Mouse (Mus musculus) CD4-positive naive resting alpha-beta T cell, adult 76 days (primary cell): ENCODE results near the gene Tepsin. TPM values are rescaled to one million over a fixed set of nuclear protein-coding genes. Genes with fewer than 3 reads are reported as not detected.

Experiments
- total RNA-seq: library from RNA; stranded (reverse); gene quantifications from one replicate; pipeline ENCODE4 v1.2.4, GENCODE M21; 2023

Gene Tepsin
- total RNA-seq, result 15.2 TPM

DNA sequence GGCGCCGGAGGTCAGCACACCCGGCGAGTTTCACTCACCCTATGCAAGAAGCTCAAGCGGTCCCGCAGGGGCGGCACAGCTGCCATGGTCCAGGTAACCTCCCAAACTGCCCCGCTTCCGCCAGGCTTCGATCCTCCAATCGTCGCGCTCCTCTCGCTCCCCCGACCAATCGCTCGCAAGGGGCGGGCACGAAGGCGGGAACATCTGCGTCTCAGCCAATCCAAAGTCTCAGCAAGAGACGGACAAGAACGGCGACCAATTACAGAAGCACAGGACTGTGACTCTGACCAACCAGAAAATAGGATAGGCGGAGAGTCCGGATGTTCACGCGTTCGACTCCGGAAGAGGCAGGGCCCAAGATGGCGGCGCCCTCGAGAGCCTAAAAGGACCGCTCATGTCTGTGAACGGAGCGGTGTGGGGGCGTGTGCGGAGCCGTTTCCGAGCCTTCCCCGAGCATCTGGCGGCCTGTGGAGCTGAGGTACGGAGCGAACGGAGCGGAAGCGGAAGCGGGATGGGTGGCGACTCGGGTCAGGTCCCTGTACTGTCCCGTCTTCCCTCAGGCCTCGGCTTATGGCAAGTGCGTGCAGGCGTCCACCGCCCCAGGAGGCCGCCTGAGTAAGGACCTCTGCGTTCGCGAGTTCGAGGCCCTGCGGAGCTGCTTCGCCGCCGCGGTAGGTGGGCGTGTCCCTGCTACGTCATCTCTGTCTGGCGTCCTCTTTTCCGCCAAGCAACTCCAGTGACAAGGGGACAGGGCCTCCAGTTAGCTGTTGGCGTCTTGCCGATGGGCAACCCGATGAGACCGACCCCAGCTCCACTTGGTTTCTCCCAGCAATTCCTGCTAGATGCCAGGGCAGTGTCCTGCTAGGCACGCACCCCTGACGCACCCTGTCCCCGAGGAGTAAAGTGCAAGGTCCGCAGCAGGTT is at the start of gene Tepsin, which contains the start of gene Ndufaf8:
Gene Tepsin, minus strand, starts transcription at position 144 of the 924 bp plus-strand sequence.
Gene Ndufaf8, plus strand, starts transcription at position 341 of the 924 bp plus-strand sequence.

GRCm38 (mm10) chr11:120086702-120087152 is 11.8 kb downstream of the Tepsin start, which contains the start of gene Cep131:
Gene Cep131 (minus strand): TSS chr11:120086827.

DNA sequence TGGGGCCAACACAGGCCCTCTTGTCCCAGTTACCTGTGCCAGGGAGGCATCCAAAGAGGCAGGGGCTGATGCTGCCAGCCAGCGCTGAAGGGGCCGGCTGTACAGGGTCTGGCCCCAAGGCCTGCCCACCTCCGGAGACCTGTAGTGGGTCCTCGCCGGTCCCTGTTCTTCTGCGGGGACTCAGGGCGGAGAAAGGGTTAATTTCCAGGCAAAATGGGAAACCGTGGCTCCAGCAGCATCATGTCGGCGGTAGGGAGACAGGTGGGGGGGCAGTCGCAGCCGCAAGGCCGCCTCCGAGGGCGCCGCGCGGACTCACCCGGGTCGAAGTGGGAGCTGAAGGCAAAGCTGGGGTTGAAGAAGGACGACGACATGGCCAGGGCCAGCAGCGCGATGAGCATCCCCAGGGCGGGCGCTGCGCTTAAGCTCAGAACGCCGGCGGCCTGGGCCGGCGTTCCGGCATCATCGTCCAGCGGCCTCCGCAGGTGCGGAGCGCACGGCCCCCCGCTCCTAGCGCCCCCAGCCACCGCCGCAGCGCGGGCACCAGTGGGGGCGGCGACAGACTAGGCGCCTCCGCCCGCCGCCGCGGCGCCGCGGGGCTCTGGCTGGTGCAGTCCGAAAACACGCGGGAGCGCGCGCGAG is 51.9 kb downstream of the Tepsin start, which contains the start of gene Aatk:
Gene Aatk, minus strand, starts transcription at position 615 of the 639 bp plus-strand sequence.

Other genes with a start within 250 kb of the Tepsin start
- 26.2 TPM for gene Chmp6, start 185.3 kb downstream of the Tepsin start, total RNA-seq
- gene Baiap2, start 156.0 kb downstream of the Tepsin start, total RNA-seq, result 28.3 TPM
- 0.15 TPM for gene Aatk, start 51.6 kb downstream of the Tepsin start, total RNA-seq
- 9.7 TPM for gene Cep131, start 11.9 kb downstream of the Tepsin start, total RNA-seq
- 47.3 TPM for gene Ndufaf8, start 197 bp upstream of the Tepsin start, total RNA-seq
- 102 TPM for gene Slc38a10, start 52.6 kb upstream of the Tepsin start, total RNA-seq
- 0.32 TPM for gene Bahcc1, start 134.2 kb upstream of the Tepsin start, total RNA-seq
- gene Actg1, start 249.8 kb upstream of the Tepsin start, total RNA-seq, result 1,148 TPM